Mouse (Mus musculus) intestine, postnatal 0 days (tissue): ENCODE results near the gene Areg. TPM values are rescaled to one million over a fixed set of nuclear protein-coding genes. Genes with fewer than 3 reads are reported as not detected.

ENCODE experiments used
- ATAC-seq: fragments of 200-750 bp; cut with Nextera tagmentation; 2 replicates; pipeline ENCODE4 v1.8.0; 2017; ENCODE audit warnings: mild to moderate bottlenecking, moderate TSS enrichment, moderate library complexity
- H3K27ac ChIP-seq: fragments of 300-500 bp; sonication (generic); 2 replicates; pipeline ENCODE4 v1.5.1; 2014; ENCODE audit warnings: mild to moderate bottlenecking, low read depth, low read length, moderate library complexity
- H3K27me3 ChIP-seq: fragments of 300-500 bp; sonication (generic); replicated peaks from 2 replicates; pipeline ENCODE4 v1.6.1; 2014; ENCODE audit warnings: low read length, mixed read lengths; ENCODE audit not compliant: control insufficient read depth, insufficient read depth
- H3K36me3 ChIP-seq: fragments of 300-500 bp; sonication (generic); 2 replicates; pipeline ENCODE4 v1.6.1; 2014; ENCODE audit warnings: mild to moderate bottlenecking, moderate library complexity; ENCODE audit not compliant: control insufficient read depth, insufficient read depth
- H3K4me1 ChIP-seq: fragments of 300-500 bp; sonication (generic); replicated peaks from 2 replicates; pipeline ENCODE4 v1.6.1; 2014; ENCODE audit warnings: antibody characterized with exemption, low read length, mixed read lengths; ENCODE audit not compliant: control insufficient read depth, insufficient read depth
- H3K4me2 ChIP-seq: fragments of 300-500 bp; sonication (generic); replicated peaks from 2 replicates; pipeline ENCODE4 v1.6.1; 2014; ENCODE audit warnings: low read depth, mild to moderate bottlenecking, moderate library complexity
- H3K4me3 ChIP-seq: fragments of 300-500 bp; sonication (generic); 2 replicates; pipeline ENCODE4 v1.5.1; 2014; ENCODE audit warnings: low read depth, low read length
- H3K9ac ChIP-seq: fragments of 300-500 bp; sonication (generic); 2 replicates; pipeline ENCODE4 v1.6.1; 2014; ENCODE audit warnings: mild to moderate bottlenecking, low read depth, low read length
- H3K9me3 ChIP-seq: fragments of 300-500 bp; sonication (generic); 2 replicates; pipeline ENCODE4 v1.6.1; 2016; ENCODE audit warnings: mixed run types; ENCODE audit not compliant: control insufficient read depth
- CTCF ChIP-seq: sonication (generic); IDR thresholded peaks from 2 replicates; pipeline ENCODE4 v1.5.1; 2016; ENCODE audit warnings: low read depth, mild to moderate bottlenecking, control low read depth, antibody characterized with exemption, moderate library complexity
- WGBS: fragments of 180-500 bp; shearing (Covaris S2); extraction: QIAGEN DNeasy Blood & Tissue Kit; methylation state at CpG from one replicate; pipeline ENCODE4 v1.1.7; 2014; 5-methylcytosine and 5-hydroxymethylcytosine counted together
- polyA plus RNA-seq: library from polyadenylated mRNA; unstranded; fragments of >200 nt; fragmentation: Nextera tagmentation; extraction: Ambion mirVana; gene quantifications from 2 replicates; pipeline ENCODE4 v1.2.1, GENCODE M21; 2015

Gene Areg
- polyA plus RNA-seq, 1 experiment from 2014 or later = 7.5 TPM

- H3K4me2 ChIP-seq = no peak overlapping the region
- ATAC-seq = no peak
These were observed 8.7 kb downstream of the Areg start for GRCm38 (mm10) chr5:91148054-91148453.

GRCm38 (mm10) chr5:91156677-91157076 is 17.3 kb downstream of the Areg start:
- peak; percentile 93 for ATAC-seq
- 44% methylated on average over 8 of the region's 8 CpGs for WGBS

More at GRCm38 (mm10) chr5:91148054-91148453, 8.7 kb downstream of the Areg start:
- no peak overlapping the region for H3K4me3 ChIP-seq
- no peak overlapping the region for H3K27ac ChIP-seq
- no peaks in the 10 kb centered on the region for H3K9me3 ChIP-seq
- no peaks in the 10 kb centered on the region for H3K36me3 ChIP-seq
- H3K9ac ChIP-seq = no peak overlapping the region
- no peak for TF ChIP-seq CTCF
- no peaks in the 10 kb centered on the region for H3K27me3 ChIP-seq
- 64% methylated on average over 2 of the region's 2 CpGs for WGBS
- no peaks in the 10 kb centered on the region for H3K4me1 ChIP-seq

GRCm38 (mm10) chr5:91157169-91157568 is 17.8 kb downstream of the Areg start:
- no peaks in the 10 kb centered on the region for H3K4me1 ChIP-seq
- peak; percentile 90 for ATAC-seq
- no peaks in the 10 kb centered on the region for H3K9me3 ChIP-seq
- H3K27ac ChIP-seq = peak overlapping the region; percentile 70
- TF ChIP-seq CTCF = no peak
- H3K9ac ChIP-seq = no peak overlapping the region
- WGBS = 26% methylated on average over 3 of the region's 3 CpGs
- H3K36me3 ChIP-seq = no peaks in the 10 kb centered on the region
- peak overlapping the region; percentile 27; the same call in 1 of the 2 replicates for H3K4me2 ChIP-seq
- no peak overlapping the region for H3K4me3 ChIP-seq
- no peaks in the 10 kb centered on the region for H3K27me3 ChIP-seq

More at GRCm38 (mm10) chr5:91156677-91157076, 17.3 kb downstream of the Areg start:
- H3K4me3 ChIP-seq = no peak overlapping the region
- H3K27me3 ChIP-seq = no peaks in the 10 kb centered on the region
- H3K9ac ChIP-seq = no peak overlapping the region
- no peak for TF ChIP-seq CTCF
- H3K4me1 ChIP-seq = no peaks in the 10 kb centered on the region
- H3K27ac ChIP-seq = peak overlapping the region; percentile 70
- H3K36me3 ChIP-seq = no peaks in the 10 kb centered on the region
- no peaks in the 10 kb centered on the region for H3K9me3 ChIP-seq
- peak overlapping the region; percentile 27; the same call in 1 of the 2 replicates for H3K4me2 ChIP-seq

- no peak overlapping the region for H3K27ac ChIP-seq
- H3K4me2 ChIP-seq = no peak overlapping the region
- H3K4me1 ChIP-seq = no peaks in the 10 kb centered on the region
- H3K9me3 ChIP-seq = no peaks in the 10 kb centered on the region
- 39% methylated on average over 4 of the region's 4 CpGs for WGBS
- H3K36me3 ChIP-seq = no peaks in the 10 kb centered on the region
- peak; percentile 98 for ATAC-seq
- H3K9ac ChIP-seq = no peak overlapping the region
- no peak for TF ChIP-seq CTCF
- H3K4me3 ChIP-seq = no peak overlapping the region
- no peaks in the 10 kb centered on the region for H3K27me3 ChIP-seq
These were observed 23.4 kb downstream of the Areg start for GRCm38 (mm10) chr5:91162787-91163186.

- H3K9ac ChIP-seq = no peak overlapping the region
- ATAC-seq = no peak
- no peaks in the 10 kb centered on the region for H3K27me3 ChIP-seq
- H3K27ac ChIP-seq = no peak overlapping the region
- H3K36me3 ChIP-seq = no peaks in the 10 kb centered on the region
- H3K4me2 ChIP-seq = no peak overlapping the region
- H3K9me3 ChIP-seq = no peaks in the 10 kb centered on the region
- H3K4me1 ChIP-seq = no peaks in the 10 kb centered on the region
- no peak for TF ChIP-seq CTCF
- WGBS = 70% methylated on average over 5 of the region's 5 CpGs
- H3K4me3 ChIP-seq = no peak overlapping the region
These were observed 27.2 kb downstream of the Areg start for GRCm38 (mm10) chr5:91166601-91167000.

- Histone ChIP-seq H3K9ac (no peak overlapping the region), H3K27ac (no peak overlapping the region; the same call in 1 of the 2 replicates), H3K36me3 (no peaks in the 10 kb centered on the region), H3K9me3 (no peaks in the 10 kb centered on the region), H3K4me1 (no peaks in the 10 kb centered on the region; the same call in 1 of the 2 replicates), H3K27me3 (no peaks in the 10 kb centered on the region), H3K4me3 (no peak overlapping the region), H3K4me2 (no peak overlapping the region)
- TF ChIP-seq CTCF = no peak
- peak; percentile 94 for ATAC-seq
These were observed 37.0 kb downstream of the Areg start for GRCm38 (mm10) chr5:91176397-91176796.

- Histone ChIP-seq H3K27me3 (no peaks in the 10 kb centered on the region), H3K27ac (no peak overlapping the region), H3K9ac (no peak overlapping the region), H3K4me2 (no peak overlapping the region), H3K4me1 (0 out of 2 replicates have a peak, but pooled peaks cover 2% of the 10 kb centered on the region), H3K9me3 (no peaks in the 10 kb centered on the region), H3K4me3 (no peak overlapping the region), H3K36me3 (no peaks in the 10 kb centered on the region)
- TF ChIP-seq CTCF = no peak
- WGBS = 42% methylated on average over 3 of the region's 3 CpGs
- peak; percentile 25; the same call in 1 of the 2 replicates for ATAC-seq
These were observed 55.2 kb downstream of the Areg start for GRCm38 (mm10) chr5:91194572-91194971.

Other genes with a start within 250 kb of the Areg start
- gene Cxcl1, start 248.4 kb upstream of the Areg start, polyA plus RNA-seq = 0.83 and 1.2 TPM in 2 replicates
- 0.18 and 0.30 TPM in 2 replicates for gene Cxcl2, start 235.7 kb upstream of the Areg start, polyA plus RNA-seq
- gene Mthfd2l, start 208.5 kb upstream of the Areg start, polyA plus RNA-seq = 33.9 TPM in 2 replicates
- gene Epgn, start 112.1 kb upstream of the Areg start, polyA plus RNA-seq = 0.12 TPM in 1 of 2 replicates, not detected in the other
- gene Ereg, start 65.0 kb upstream of the Areg start, polyA plus RNA-seq = 1.4 and 2.0 TPM in 2 replicates